Mouse (Mus musculus) T-helper 17 cell (primary cell): Measurements from ENCODE around the gene Snai3.

Experiments
- in situ Hi-C, 2 experiments: fragments of 300-600 bp; cut with MboI, MseI; formaldehyde crosslinking; loops; 1 replicate in 1 of 2; 2 replicates in 1 of 2; pipeline ENCODE4 v1.15.1; 2025; ENCODE audit warnings: high pct_unique_total_duplicates in 2 of 2

Gene Snai3

DNA sequence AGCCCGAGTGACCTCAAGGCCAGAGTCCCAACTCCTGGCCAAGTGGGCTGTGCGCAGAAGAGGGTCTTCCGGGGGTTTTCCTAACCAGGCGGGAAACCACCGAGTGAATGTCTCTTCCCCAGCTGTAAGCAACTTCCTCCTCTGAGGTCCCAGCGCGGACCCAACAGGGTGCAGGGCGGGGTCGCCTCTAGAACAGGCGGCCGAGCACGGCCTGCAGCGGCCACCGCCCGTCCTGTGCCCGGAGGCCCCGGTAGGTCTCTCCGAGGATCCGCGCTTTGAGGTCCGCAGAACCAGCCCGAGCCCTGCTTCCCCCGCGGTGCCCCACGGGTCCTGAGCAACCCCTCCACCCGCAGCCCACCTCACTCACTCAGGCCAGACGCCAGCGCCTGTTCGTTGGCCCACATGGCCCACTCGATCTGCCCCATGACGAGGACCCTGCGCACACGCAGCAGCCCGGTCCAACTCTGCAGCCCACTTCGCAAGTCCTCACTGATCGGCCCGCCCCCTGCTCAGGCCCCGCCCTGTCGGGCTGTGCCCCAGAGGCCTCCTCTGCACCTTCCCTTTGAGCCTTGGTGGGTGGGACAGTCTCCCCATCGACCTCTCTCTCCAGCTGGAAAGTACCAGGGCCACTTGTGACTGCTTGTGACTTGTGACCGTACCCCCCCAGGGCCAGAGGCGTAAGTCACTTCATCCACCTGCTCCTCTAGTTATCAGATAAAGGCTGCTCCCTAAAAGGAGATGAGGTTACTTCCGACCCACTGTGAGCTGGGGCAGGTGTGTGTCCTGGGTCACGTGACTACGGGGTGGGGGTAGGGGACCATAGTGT is 27.9 kb downstream of the Snai3 start, which contains the start of gene Cyba:
Gene Cyba (minus strand): TSS at position 488 of the 826 bp plus-strand sequence.
- in situ Hi-C loops = loop anchor here (5.0 to 25.0 kb wide), 5 partner anchors 40 to 1130 kb away; partner anchors contain the start of genes Cdt1 (in 1 of the 2), Fbxo31 (in 1 of the 2), Map1lc3b (in 1 of the 2) and Zfpm1 (in 1 of the 2)

DNA sequence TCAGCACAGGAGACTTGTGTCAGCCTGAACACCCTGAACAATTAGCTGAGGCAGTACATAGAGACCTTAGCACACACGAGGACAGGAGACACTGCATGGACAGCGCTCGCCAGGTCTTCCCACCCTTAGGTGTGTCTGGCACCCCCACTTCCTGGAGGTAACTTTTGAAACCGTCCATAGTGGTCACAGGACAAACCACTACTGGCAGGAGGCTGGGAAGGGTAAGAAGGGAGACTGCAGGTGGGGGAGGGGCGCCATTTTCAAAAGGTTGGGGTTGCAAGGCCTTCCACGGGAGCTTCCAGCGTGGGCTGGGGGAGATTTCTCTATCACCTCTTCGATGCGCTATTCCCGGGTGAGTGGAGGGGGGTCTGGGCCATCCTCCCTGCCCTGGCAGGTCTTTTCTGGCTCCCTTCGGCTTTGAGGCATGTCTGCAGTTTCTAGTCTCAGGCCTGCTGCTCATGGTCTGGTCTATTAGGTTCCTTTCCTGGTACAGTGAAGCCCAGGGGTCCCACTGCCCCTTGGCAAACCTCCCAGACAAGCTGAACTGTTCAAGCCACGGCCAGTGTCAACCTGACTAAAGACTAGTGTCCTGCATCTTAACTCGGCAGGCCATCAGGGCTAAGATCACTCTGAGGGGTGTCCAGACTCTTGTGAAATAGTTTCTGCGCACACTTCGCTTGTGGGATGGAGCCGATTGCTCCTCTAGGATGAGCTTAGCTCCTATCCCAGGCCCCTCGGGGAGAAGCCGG is 28.7 kb downstream of the Snai3 start:
- in situ Hi-C loops = loop anchor here (5.0 to 25.0 kb wide), 5 partner anchors 40 to 1130 kb away; partner anchors contain the start of genes Cdt1 (in 1 of the 2), Fbxo31 (in 1 of the 2), Map1lc3b (in 1 of the 2) and Zfpm1 (in 1 of the 2)

DNA sequence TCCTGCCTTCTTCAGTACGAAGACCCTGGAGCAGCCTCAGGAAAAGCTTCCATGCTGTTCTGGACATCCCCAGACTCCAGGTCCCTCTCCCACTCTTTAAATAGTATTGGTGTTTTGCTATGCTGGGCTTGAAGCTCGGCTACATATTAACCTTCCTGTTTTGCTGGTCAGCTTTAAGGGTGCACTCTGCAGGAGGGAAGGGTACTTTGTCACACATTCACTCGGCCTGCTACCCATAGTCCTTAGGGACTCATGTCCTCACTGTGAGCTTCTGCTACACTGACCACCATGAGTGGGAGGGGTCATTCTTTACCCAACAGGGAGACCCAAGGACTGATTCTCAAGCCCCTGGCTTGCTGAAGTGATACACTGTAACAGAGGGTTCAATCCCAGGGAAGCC is 29.9 kb downstream of the Snai3 start:
- in situ Hi-C loops = loop anchor here (5.0 to 25.0 kb wide), 5 partner anchors 42 to 1132 kb away; partner anchors contain the start of genes Cdt1 (in 1 of the 2), Fbxo31 (in 1 of the 2), Map1lc3b (in 1 of the 2) and Zfpm1 (in 1 of the 2)

- in situ Hi-C loops = loop anchor here (5.0 to 25.0 kb wide), 5 partner anchors 42 to 1132 kb away; partner anchors contain the start of genes Cdt1 (in 1 of the 2), Fbxo31 (in 1 of the 2), Map1lc3b (in 1 of the 2) and Zfpm1 (in 1 of the 2)
Measured at GRCm38 (mm10) chr8:122430058-122430636, 30.4 kb downstream of the Snai3 start.

DNA sequence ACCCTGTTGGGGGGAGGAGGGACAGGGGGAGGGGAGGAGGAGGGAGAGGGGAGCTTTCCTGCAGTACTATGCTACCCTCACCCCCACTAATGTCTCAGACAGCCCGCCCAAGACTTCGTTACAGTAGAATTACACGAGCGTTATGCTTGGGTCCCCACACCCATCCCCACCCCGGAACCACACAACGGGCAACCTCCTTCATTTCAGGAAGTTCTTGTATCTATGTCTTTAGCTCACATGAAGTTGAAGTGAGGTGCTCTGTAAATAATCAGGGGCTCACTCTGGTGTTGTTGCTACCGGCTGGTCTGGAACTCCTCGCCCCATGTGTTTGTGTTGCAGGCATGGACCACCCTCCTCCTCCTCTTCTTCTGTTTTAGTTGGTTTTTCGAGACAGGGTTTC is 32.4 kb downstream of the Snai3 start:
- in situ Hi-C loops = loop anchor here in 1 of 2 experiments (25.0 kb wide), 2 partner anchors 841 to 1134 kb away; partner anchors contain the start of genes Fbxo31 and Map1lc3b

GRCm38 (mm10) chr8:122427607-122428006 is 32.9 kb downstream of the Snai3 start:
- in situ Hi-C loops = loop anchor here in 1 of 2 experiments (25.0 kb wide), 2 partner anchors 840 to 1135 kb away; partner anchors contain the start of genes Fbxo31 and Map1lc3b

GRCm38 (mm10) chr8:122426145-122426544 is 34.4 kb downstream of the Snai3 start:
- in situ Hi-C loops = loop anchor here in 1 of 2 experiments (25.0 kb wide), 2 partner anchors 839 to 1136 kb away; partner anchors contain the start of genes Fbxo31 and Map1lc3b

- in situ Hi-C loops = no loop called here
Measured at GRCm38 (mm10) chr8:122423659-122424058, 36.9 kb downstream of the Snai3 start.

GRCm38 (mm10) chr8:122423217-122423616 is 37.3 kb downstream of the Snai3 start:
- in situ Hi-C loops = no loop called here

DNA sequence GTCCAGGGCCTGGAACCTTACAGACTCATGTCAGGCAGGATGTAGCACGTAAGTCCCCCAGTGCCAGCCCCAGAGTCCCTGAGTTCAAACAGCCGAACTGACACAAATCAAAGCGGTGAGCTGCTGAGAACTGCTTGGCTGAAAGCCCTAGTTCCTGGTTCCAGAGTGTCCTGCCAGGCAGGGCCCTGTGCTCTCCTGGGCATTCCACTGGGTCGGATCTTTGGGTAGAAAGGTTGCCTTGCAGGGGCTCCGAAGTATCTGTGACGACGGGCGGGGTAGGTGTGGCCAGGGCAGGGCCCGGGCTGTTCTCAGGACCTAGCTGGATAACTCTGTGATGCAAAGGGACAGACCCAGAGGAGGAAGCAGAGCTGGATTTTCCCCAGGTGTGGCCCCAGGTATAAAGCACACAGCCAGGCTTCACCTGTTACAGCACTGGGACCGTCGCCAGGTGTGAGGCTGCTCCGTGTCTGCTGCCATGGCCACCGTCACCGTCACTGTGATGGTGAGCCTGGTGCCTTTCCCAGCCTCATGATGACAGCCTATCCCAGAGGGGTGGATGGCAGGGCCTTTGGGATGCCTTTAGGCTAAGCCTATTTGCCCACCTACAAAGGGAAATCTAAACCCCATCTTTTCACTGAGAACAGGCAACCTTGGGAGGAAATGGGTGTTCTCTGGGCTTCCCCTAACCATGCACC is 39.0 kb downstream of the Snai3 start, which contains the start of gene Il17c:
Gene Il17c (plus strand): TSS at position 645 of the 695 bp plus-strand sequence.
- in situ Hi-C loops = no loop called here

GRCm38 (mm10) chr8:122419881-122420555 is 40.5 kb downstream of the Snai3 start:
- in situ Hi-C loops = no loop called here

GRCm38 (mm10) chr8:122415554-122415953 is 45.0 kb downstream of the Snai3 start:
- in situ Hi-C loops = no loop called here

- in situ Hi-C loops = no loop called here
Measured at GRCm38 (mm10) chr8:122414311-122414710, 46.2 kb downstream of the Snai3 start.

- in situ Hi-C loops = no loop called here
Measured at GRCm38 (mm10) chr8:122407678-122408077, 52.9 kb downstream of the Snai3 start.

DNA sequence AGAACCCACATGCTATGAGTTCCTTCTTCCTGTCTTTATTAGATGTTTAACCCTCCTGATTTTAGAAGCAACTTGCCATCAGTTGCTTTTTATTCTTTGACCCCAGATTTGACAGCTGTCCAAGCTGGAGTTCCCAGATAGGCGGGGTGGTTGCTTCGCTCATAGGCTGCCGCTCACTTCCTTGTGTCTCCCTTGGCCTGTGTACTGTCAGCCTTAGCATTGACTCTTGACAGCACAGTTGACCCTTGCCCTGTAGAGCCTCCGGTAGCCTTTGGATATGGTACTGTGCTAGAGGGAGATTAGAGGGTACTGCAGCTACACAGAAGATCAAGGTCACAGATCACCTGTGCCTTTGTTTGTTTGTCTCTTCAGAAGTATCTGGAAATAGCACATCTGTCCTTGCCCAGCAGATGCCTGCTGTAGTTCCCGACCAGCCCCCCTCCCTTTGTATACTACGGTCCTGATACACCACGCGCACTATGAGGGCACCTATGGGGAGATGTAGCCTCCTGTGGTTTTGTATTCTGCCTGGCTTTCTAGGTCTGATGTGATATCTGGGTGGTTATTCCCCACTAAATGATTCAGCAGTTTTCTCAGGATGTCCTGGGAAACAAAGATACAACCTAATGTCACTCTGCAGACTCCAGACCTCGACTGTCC is 55.3 kb downstream of the Snai3 start:
- in situ Hi-C loops = no loop called here
